Mouse (Mus musculus) hindbrain, embryonic 11.5 days (tissue): ENCODE data around the gene Tmem87a. TPM values are rescaled to one million over a fixed set of nuclear protein-coding genes. Genes with fewer than 3 reads are reported as not detected.
A peak's percentile ranks its signal among the peaks of the same experiment; 100 is the strongest.

Source experiments
- ATAC-seq: fragments of 200-750 bp; cut with Nextera tagmentation; 2 replicates; pipeline ENCODE4 v1.8.0; 2017; ENCODE audit warnings: mild to moderate bottlenecking, moderate TSS enrichment, moderate library complexity; ENCODE audit not compliant: low FRiP score
- DNase-seq: peaks from one replicate; pipeline ENCODE4 v3.0.0-alpha.2; 2015; ENCODE audit warnings: low spot score
- H3K27ac ChIP-seq: fragments of 300-500 bp; sonication (generic); 2 replicates; pipeline ENCODE4 v1.5.1; 2014; ENCODE audit warnings: mild to moderate bottlenecking, low read depth, low read length
- H3K27me3 ChIP-seq: fragments of 300-500 bp; sonication (generic); 2 replicates; pipeline ENCODE4 v1.6.1; 2014; ENCODE audit warnings: mild to moderate bottlenecking, low read length, moderate library complexity, mixed read lengths; ENCODE audit not compliant: control insufficient read depth, insufficient read depth
- H3K36me3 ChIP-seq: fragments of 300-500 bp; sonication (generic); 2 replicates; pipeline ENCODE4 v1.6.1; 2014; ENCODE audit warnings: mild to moderate bottlenecking, low read length, moderate library complexity, mixed read lengths; ENCODE audit not compliant: control insufficient read depth, insufficient read depth
- H3K4me1 ChIP-seq: fragments of 300-500 bp; sonication (generic); replicated peaks from 2 replicates; pipeline ENCODE4 v1.6.1; 2014; ENCODE audit warnings: low read length, mixed read lengths; ENCODE audit not compliant: control insufficient read depth, insufficient read depth
- H3K4me2 ChIP-seq: fragments of 300-500 bp; sonication (generic); replicated peaks from 2 replicates; pipeline ENCODE4 v1.6.1; 2014; ENCODE audit warnings: mild to moderate bottlenecking, low read depth, low read length
- H3K4me3 ChIP-seq: fragments of 300-500 bp; sonication (generic); 2 replicates; pipeline ENCODE4 v1.5.1; 2014; ENCODE audit warnings: low read depth, low read length
- H3K9ac ChIP-seq: fragments of 300-500 bp; sonication (generic); 2 replicates; pipeline ENCODE4 v1.6.1; 2014; ENCODE audit warnings: low read depth, low read length
- H3K9me3 ChIP-seq: fragments of 300-500 bp; sonication (generic); 2 replicates; pipeline ENCODE4 v1.6.1; 2016; ENCODE audit warnings: low read length; ENCODE audit not compliant: control insufficient read depth
- WGBS: fragments of 180-500 bp; shearing (Covaris S2); extraction: QIAGEN DNeasy Blood & Tissue Kit; methylation state at CpG from one replicate; pipeline ENCODE4 v1.1.7; 2014; 5-methylcytosine and 5-hydroxymethylcytosine counted together
- polyA plus RNA-seq: library from polyadenylated mRNA; unstranded; fragments of >200 nt; fragmentation: Nextera tagmentation; extraction: Ambion mirVana; gene quantifications from 2 replicates; pipeline ENCODE4 v1.2.1, GENCODE M21; 2014

Tmem87a gene
- polyA plus RNA-seq, 1 experiment from 2014 or later: 17.0 TPM

GRCm38 (mm10) chr2:120387291-120387690, 16.6 kb downstream of the Tmem87a start:
- Histone ChIP-seq H3K36me3 (peaks cover 5% of the 10 kb centered on the region; the same call in 1 of the 2 replicates), H3K9ac (no peak overlapping the region), H3K27me3 (no peaks in the 10 kb centered on the region), H3K27ac (no peak overlapping the region), H3K4me3 (no peak overlapping the region), H3K4me2 (no peak overlapping the region), H3K4me1 (no peaks in the 10 kb centered on the region), H3K9me3 (no peaks in the 10 kb centered on the region)
- DNase-seq (no peak), ATAC-seq (no peak)
- 92% methylated on average over 1 of the region's 1 CpGs for WGBS

- no peaks in the 10 kb centered on the region for H3K9me3 ChIP-seq
- no peak overlapping the region for H3K27ac ChIP-seq
- no peak for ATAC-seq
- 90% methylated on average over 1 of the region's 1 CpGs for WGBS
- DNase-seq: no peak
- H3K4me3 ChIP-seq: no peak overlapping the region
- no peaks in the 10 kb centered on the region for H3K4me1 ChIP-seq
- H3K27me3 ChIP-seq: no peaks in the 10 kb centered on the region
- peaks cover 5% of the 10 kb centered on the region; the same call in 1 of the 2 replicates for H3K36me3 ChIP-seq
- no peak overlapping the region for H3K9ac ChIP-seq
- no peak overlapping the region for H3K4me2 ChIP-seq
Observed at GRCm38 (mm10) chr2:120386264-120386663, 17.6 kb downstream of the Tmem87a start.

- H3K27ac ChIP-seq: no peak overlapping the region
- WGBS: 72% methylated on average over 4 of the region's 4 CpGs
- no peaks in the 10 kb centered on the region for H3K9me3 ChIP-seq
- no peak for DNase-seq
- H3K9ac ChIP-seq: no peak overlapping the region
- ATAC-seq: no peak
- no peak overlapping the region for H3K4me2 ChIP-seq
- H3K4me1 ChIP-seq: no peaks in the 10 kb centered on the region
- peaks cover 8% of the 10 kb centered on the region; the same call in 1 of the 2 replicates for H3K36me3 ChIP-seq
- H3K4me3 ChIP-seq: no peak overlapping the region
- no peaks in the 10 kb centered on the region for H3K27me3 ChIP-seq
Observed at GRCm38 (mm10) chr2:120373858-120374257, 30.1 kb downstream of the Tmem87a start.

GRCm38 (mm10) chr2:120367416-120368207, 36.3 kb downstream of the Tmem87a start:
- no peaks in the 10 kb centered on the region for H3K27me3 ChIP-seq
- H3K36me3 ChIP-seq: peaks cover 6% of the 10 kb centered on the region; the same call in 1 of the 2 replicates
- H3K4me3 ChIP-seq: no peak overlapping the region
- H3K4me1 ChIP-seq: no peaks in the 10 kb centered on the region
- H3K9ac ChIP-seq: no peak overlapping the region
- ATAC-seq (no peak), DNase-seq (no peak)
- H3K4me2 ChIP-seq: no peak overlapping the region
- no peak overlapping the region for H3K27ac ChIP-seq
- WGBS: 93% methylated on average over 4 of the region's 4 CpGs
- H3K9me3 ChIP-seq: no peaks in the 10 kb centered on the region

- H3K36me3 ChIP-seq: 0 out of 2 replicates have a peak, but pooled peaks cover 2% of the 10 kb centered on the region
- H3K9ac ChIP-seq: no peak overlapping the region
- no peaks in the 10 kb centered on the region for H3K4me1 ChIP-seq
- H3K27ac ChIP-seq: no peak overlapping the region
- ATAC-seq (no peak), DNase-seq (no peak)
- H3K27me3 ChIP-seq: no peaks in the 10 kb centered on the region
- no peak overlapping the region for H3K4me3 ChIP-seq
- no peaks in the 10 kb centered on the region for H3K9me3 ChIP-seq
- WGBS: 92% methylated on average over 3 of the region's 3 CpGs
- H3K4me2 ChIP-seq: no peak overlapping the region
Observed at GRCm38 (mm10) chr2:120366501-120366900, 37.4 kb downstream of the Tmem87a start.

- H3K9ac ChIP-seq: no peak overlapping the region
- no peak overlapping the region for H3K4me3 ChIP-seq
- no peak for ATAC-seq
- 80% methylated on average over 1 of the region's 1 CpGs for WGBS
- H3K4me2 ChIP-seq: no peak overlapping the region
- no peaks in the 10 kb centered on the region for H3K9me3 ChIP-seq
- H3K36me3 ChIP-seq: peaks cover 7% of the 10 kb centered on the region; the same call in 1 of the 2 replicates
- H3K27ac ChIP-seq: no peak overlapping the region
- no peaks in the 10 kb centered on the region for H3K4me1 ChIP-seq
- DNase-seq: no peak
- no peaks in the 10 kb centered on the region for H3K27me3 ChIP-seq
Observed at GRCm38 (mm10) chr2:120360425-120360824, 43.5 kb downstream of the Tmem87a start.

GRCm38 (mm10) chr2:120352682-120353646, 50.9 kb downstream of the Tmem87a start, which contains the start of gene Vps39:
TSS of gene Vps39 (minus strand) at chr2:120353137.
- 11% methylated on average over 44 of the region's 44 CpGs for WGBS
- Histone ChIP-seq H3K9me3 (no peaks in the 10 kb centered on the region), H3K27me3 (no peaks in the 10 kb centered on the region), H3K4me1 (no peaks in the 10 kb centered on the region), H3K27ac (peak within 1 kb of the TSS; percentile 32), H3K4me2 (peak within 1 kb of the TSS; percentile 50), H3K36me3 (peaks cover 5% of the 10 kb centered on the region; the same call in 1 of the 2 replicates), H3K9ac (peak within 1 kb of the TSS; percentile 81), H3K4me3 (peak within 1 kb of the TSS; percentile 67)
- DNase-seq (peak; percentile 93), ATAC-seq (peak; percentile 93)

GRCm38 (mm10) chr2:120351321-120351720, 52.6 kb downstream of the Tmem87a start:
- Histone ChIP-seq H3K4me2 (no peak overlapping the region), H3K27me3 (no peaks in the 10 kb centered on the region), H3K4me1 (no peaks in the 10 kb centered on the region), H3K36me3 (peaks cover 5% of the 10 kb centered on the region; the same call in 1 of the 2 replicates), H3K4me3 (no peak overlapping the region), H3K9me3 (no peaks in the 10 kb centered on the region), H3K27ac (no peak overlapping the region), H3K9ac (no peak overlapping the region)
- ATAC-seq: no peak
- WGBS: 89% methylated on average over 5 of the region's 5 CpGs
- DNase-seq: no peak
